Mouse (Mus musculus): ENCODE results near the gene Adgrf1.

Adgrf1 gene

GRCm38 (mm10) chr17:43270161-43270560, at the start of gene Adgrf1:
Adgrf1 (plus strand) TSS chr17:43270329.
- DNase-seq (ENCODE audit: low read depth, low spot score): no peak

GRCm38 (mm10) chr17:43226101-43226500, 44.0 kb upstream of the Adgrf1 start:
- DNase-seq (ENCODE audit: low read depth, low spot score): no peak

- peak; percentile 78 for DNase-seq (ENCODE audit: low read depth, low spot score)
Measured at GRCm38 (mm10) chr17:43229621-43230513, 40.3 kb upstream of the Adgrf1 start.

GRCm38 (mm10) chr17:43230821-43231220, 39.3 kb upstream of the Adgrf1 start:
- no peak for DNase-seq (ENCODE audit: low read depth, low spot score)

- no peak for DNase-seq (ENCODE audit: low read depth, low spot score)
Measured at GRCm38 (mm10) chr17:43232769-43233168, 37.4 kb upstream of the Adgrf1 start.

- no peak for DNase-seq (ENCODE audit: low read depth, low spot score)
Measured at GRCm38 (mm10) chr17:43236656-43237250, 33.4 kb upstream of the Adgrf1 start.

- DNase-seq (ENCODE audit: low read depth, low spot score): peak; percentile 19
Measured at GRCm38 (mm10) chr17:43239035-43239434, 31.1 kb upstream of the Adgrf1 start.

GRCm38 (mm10) chr17:43241134-43241533, 29.0 kb upstream of the Adgrf1 start:
- no peak for DNase-seq (ENCODE audit: low read depth, low spot score)

GRCm38 (mm10) chr17:43242609-43243008, 27.5 kb upstream of the Adgrf1 start:
- no peak for DNase-seq (ENCODE audit: low read depth, low spot score)

- no peak for DNase-seq (ENCODE audit: low read depth, low spot score)
Measured at GRCm38 (mm10) chr17:43245364-43245763, 24.8 kb upstream of the Adgrf1 start.

GRCm38 (mm10) chr17:43247245-43247644, 22.9 kb upstream of the Adgrf1 start:
- DNase-seq (ENCODE audit: low read depth, low spot score): no peak

GRCm38 (mm10) chr17:43249645-43250044, 20.5 kb upstream of the Adgrf1 start:
- DNase-seq (ENCODE audit: low read depth, low spot score): peak; percentile 18

- no peak for DNase-seq (ENCODE audit: low read depth, low spot score)
Measured at GRCm38 (mm10) chr17:43251249-43252125, 18.6 kb upstream of the Adgrf1 start.

GRCm38 (mm10) chr17:43252846-43253245, 17.3 kb upstream of the Adgrf1 start:
- no peak for DNase-seq (ENCODE audit: low read depth, low spot score)

GRCm38 (mm10) chr17:43254261-43254660, 15.9 kb upstream of the Adgrf1 start:
- DNase-seq (ENCODE audit: low read depth, low spot score): no peak

- DNase-seq (ENCODE audit: low read depth, low spot score): peak; percentile 76
Measured at GRCm38 (mm10) chr17:43256536-43257135, 13.5 kb upstream of the Adgrf1 start.

GRCm38 (mm10) chr17:43257699-43258098, 12.4 kb upstream of the Adgrf1 start:
- no peak for DNase-seq (ENCODE audit: low read depth, low spot score)

GRCm38 (mm10) chr17:43261937-43262336, 8.2 kb upstream of the Adgrf1 start:
- DNase-seq (ENCODE audit: low read depth, low spot score): no peak

- DNase-seq (ENCODE audit: low read depth, low spot score): no peak
Measured at GRCm38 (mm10) chr17:43264739-43265138, 5.4 kb upstream of the Adgrf1 start.

- DNase-seq (ENCODE audit: low read depth, low spot score): peak; percentile 92
Measured at GRCm38 (mm10) chr17:43265178-43265837, 4.8 kb upstream of the Adgrf1 start.

- DNase-seq (ENCODE audit: low read depth, low spot score): no peak
Measured at GRCm38 (mm10) chr17:43265944-43266343, 4.2 kb upstream of the Adgrf1 start.

All from R1 (cell line).